Mouse (Mus musculus) C2C12 (cell line): Measurements from ENCODE around the gene Enpp7.

Experiments
- CTCF ChIP-seq: IDR thresholded peaks from one replicate; pipeline ENCODE4 v1.5.1; 2011; ENCODE audit not compliant: control insufficient read depth, insufficient read depth, insufficient read length
- MAX ChIP-seq: IDR thresholded peaks from one replicate; pipeline ENCODE4 v1.6.1; 2011; ENCODE audit warnings: mild to moderate bottlenecking, control low read depth
- MYOD1 ChIP-seq: IDR thresholded peaks from one replicate; pipeline ENCODE4 v1.6.1; 2011; ENCODE audit warnings: low read depth; ENCODE audit not compliant: control insufficient read depth, insufficient read length
- USF1 ChIP-seq: IDR thresholded peaks from one replicate; pipeline ENCODE4 v1.6.1; 2011; ENCODE audit warnings: low read depth, mild to moderate bottlenecking, control low read depth, moderate library complexity

DNA sequence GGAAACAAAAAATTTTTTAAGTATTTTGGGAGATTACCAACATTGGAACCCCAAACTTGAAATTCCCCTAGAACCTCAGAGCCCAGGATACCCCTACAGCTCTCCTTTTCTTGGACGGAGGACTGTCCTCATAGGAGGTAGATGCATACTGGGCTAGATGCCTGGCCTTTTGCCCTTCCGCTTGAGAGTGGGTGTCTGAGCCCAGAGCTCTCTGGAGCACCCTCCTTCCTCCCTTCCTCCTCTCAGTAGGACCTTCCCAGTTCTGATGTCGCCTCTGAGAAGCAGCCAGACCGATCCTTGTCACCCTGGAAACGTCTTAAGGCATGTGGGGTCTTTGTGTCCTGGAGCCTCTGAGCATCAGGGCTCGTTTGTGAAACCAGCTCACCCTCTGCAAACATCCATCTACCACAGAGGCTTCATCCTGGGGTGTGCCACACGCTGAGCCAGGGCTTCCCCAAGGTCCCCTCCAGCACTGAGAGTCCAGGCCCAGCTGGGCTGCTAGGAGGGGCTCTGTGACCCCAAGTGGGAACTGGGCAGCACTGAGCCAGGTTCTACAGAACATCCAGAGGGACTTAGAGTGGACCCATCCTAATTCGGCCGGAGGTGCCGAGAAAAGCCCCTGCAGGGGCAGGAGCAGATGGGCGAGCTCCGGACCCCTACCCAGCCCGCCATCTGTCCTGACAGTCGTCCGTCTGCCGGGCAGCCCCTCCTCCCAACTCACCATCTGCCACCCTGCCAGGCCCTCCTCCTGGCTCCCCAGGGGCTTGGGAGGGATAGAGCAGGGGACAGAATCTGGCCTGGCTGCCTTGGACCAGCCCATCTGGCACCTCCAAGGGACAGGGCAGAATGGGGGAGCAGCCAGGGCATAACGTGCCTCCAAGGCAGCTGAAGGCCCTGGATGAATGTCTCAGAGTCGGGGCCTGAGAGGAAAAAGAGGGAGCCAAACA, 15.3 kb upstream of the Enpp7 start:
- no peak for TF ChIP-seq USF1
- TF ChIP-seq CTCF: no peak
- no peak for TF ChIP-seq MAX
- TF ChIP-seq MYOD1: no peak
